ENCODE assay signal across 7 mouse cellular contexts in genomic region chr3:82074201-82074851, GRCm38 (mm10). TPM values are rescaled to one million over a fixed set of nuclear protein-coding genes. Genes with fewer than 3 reads are reported as not detected.
DNase-seq lines count a peak whose midpoint lies in the region; ATAC-seq and TF ChIP-seq lines count a peak whose summit lies in the region.

Gene Gucy1b1 (minus strand): TSS chr3:82074689.

- H3K36me3 ChIP-seq in embryonic facial prominence, embryonic 15.5 days, result no peaks in the 10 kb centered on the region
- no peaks in the 10 kb centered on the region for H3K36me3 ChIP-seq in heart, embryonic 11.5 days (ENCODE audit: control insufficient read depth, insufficient read depth, low read length)
- no peaks in the 10 kb centered on the region for H3K36me3 ChIP-seq in limb, embryonic 11.5 days (ENCODE audit: control insufficient read depth, insufficient read depth, low read length)
- H3K36me3 ChIP-seq in midbrain, embryonic 12.5 days, result no peaks in the 10 kb centered on the region
- H3K36me3 ChIP-seq in small intestine, adult 2 months (ENCODE audit: control insufficient read depth, insufficient read depth, low read length), result no peaks in the 10 kb centered on the region

- H3K27ac ChIP-seq in embryonic facial prominence, embryonic 15.5 days (replicated peaks), result no peak within 1 kb of the TSS
- H3K27ac ChIP-seq in heart, embryonic 11.5 days (ENCODE audit: low read depth, low read length), result peak within 1 kb of the TSS; percentile 79
- H3K27ac ChIP-seq in limb, embryonic 11.5 days (replicated peaks; ENCODE audit: low read depth, low read length), result no peak within 1 kb of the TSS
- no peak within 1 kb of the TSS for H3K27ac ChIP-seq in midbrain, embryonic 12.5 days (replicated peaks)
- H3K27ac ChIP-seq in small intestine, adult 2 months (ENCODE audit: insufficient read depth, low read depth, low read length), result peak within 1 kb of the TSS; percentile 50

- TF ChIP-seq POLR2A in small intestine, adult 2 months (IDR thresholded peaks at IDR 0.05; ENCODE audit: low read depth, low read length), result peak; percentile 49; the same call in 1 of the 2 replicates

- no peaks in the 10 kb centered on the region; the same call in 1 of the 2 replicates for H3K27me3 ChIP-seq in embryonic facial prominence, embryonic 15.5 days
- no peaks in the 10 kb centered on the region for H3K27me3 ChIP-seq in heart, embryonic 11.5 days (ENCODE audit: control insufficient read depth, insufficient read depth, low read length)
- H3K27me3 ChIP-seq in limb, embryonic 11.5 days (ENCODE audit: control insufficient read depth, insufficient read depth, low read length), result peaks cover 11% of the 10 kb centered on the region
- H3K27me3 ChIP-seq in midbrain, embryonic 12.5 days, result no peaks in the 10 kb centered on the region
- H3K27me3 ChIP-seq in small intestine, adult 2 months (ENCODE audit: control insufficient read depth, insufficient read depth, low read length), result peaks cover 7% of the 10 kb centered on the region; the same call in 1 of the 2 replicates

- DNase-seq in brain, embryonic 18.5 days (ENCODE audit: low read depth, low spot score), result peak; percentile 88
- peak; percentile 56 for DNase-seq in kidney, adult 9 months
- DNase-seq in limb, embryonic 11.5 days (ENCODE audit: low spot score), result peak; percentile 71

- peak within 1 kb of the TSS; percentile 35 for H3K9ac ChIP-seq in embryonic facial prominence, embryonic 15.5 days
- H3K9ac ChIP-seq in heart, embryonic 11.5 days (ENCODE audit: low read depth, low read length), result peak within 1 kb of the TSS; percentile 82
- peak within 1 kb of the TSS; percentile 34; the same call in 1 of the 2 replicates for H3K9ac ChIP-seq in limb, embryonic 11.5 days (ENCODE audit: low read length)
- H3K9ac ChIP-seq in midbrain, embryonic 12.5 days (replicated peaks), result peak within 1 kb of the TSS; percentile 65

- 1% methylated on average over 25 of the region's 25 CpGs for whole genome bisulfite sequencing in embryonic facial prominence, embryonic 15.5 days
- 2% methylated on average over 25 of the region's 25 CpGs for WGBS in heart, embryonic 11.5 days (ENCODE audit: insufficient replicate concordance)
- WGBS in limb, embryonic 11.5 days, result 1% methylated on average over 25 of the region's 25 CpGs
- under 1% methylated on average over 25 of the region's 25 CpGs for WGBS in midbrain, embryonic 12.5 days
- 5% methylated on average over 25 of the region's 25 CpGs for WGBS in small intestine, adult 2 months

- TF ChIP-seq CTCF in small intestine, adult 2 months (IDR thresholded peaks at IDR 0.05; ENCODE audit: extremely low read depth, insufficient read length, insufficient replicate concordance, low read depth, low read length), result no peak

- H3K4me3 ChIP-seq in embryonic facial prominence, embryonic 15.5 days (replicated peaks), result peak within 1 kb of the TSS; percentile 53
- peak within 1 kb of the TSS; percentile 69 for H3K4me3 ChIP-seq in heart, embryonic 11.5 days (ENCODE audit: low read depth, low read length)
- H3K4me3 ChIP-seq in limb, embryonic 11.5 days (ENCODE audit: low read depth, low read length), result peak within 1 kb of the TSS; percentile 41
- peak within 1 kb of the TSS; percentile 47 for H3K4me3 ChIP-seq in midbrain, embryonic 12.5 days
- H3K4me3 ChIP-seq in small intestine, adult 2 months (ENCODE audit: low read depth, low read length), result peak within 1 kb of the TSS; percentile 72

- H3K4me2 ChIP-seq in embryonic facial prominence, embryonic 15.5 days (replicated peaks), result peak within 1 kb of the TSS; percentile 95
- peak within 1 kb of the TSS; percentile 91 for H3K4me2 ChIP-seq in heart, embryonic 11.5 days
- H3K4me2 ChIP-seq in limb, embryonic 11.5 days (ENCODE audit: low read depth, severe bottlenecking), result peak within 1 kb of the TSS; percentile 92
- H3K4me2 ChIP-seq in midbrain, embryonic 12.5 days (replicated peaks), result peak within 1 kb of the TSS; percentile 82

- no peaks in the 10 kb centered on the region for H3K9me3 ChIP-seq in embryonic facial prominence, embryonic 15.5 days (replicated peaks)
- H3K9me3 ChIP-seq in heart, embryonic 11.5 days (replicated peaks; ENCODE audit: control insufficient read depth, low read length), result no peaks in the 10 kb centered on the region
- H3K9me3 ChIP-seq in limb, embryonic 11.5 days (ENCODE audit: control insufficient read depth, low read length), result no peaks in the 10 kb centered on the region
- no peaks in the 10 kb centered on the region for H3K9me3 ChIP-seq in midbrain, embryonic 12.5 days

- peaks cover 12% of the 10 kb centered on the region for H3K4me1 ChIP-seq in embryonic facial prominence, embryonic 15.5 days
- peaks cover 10% of the 10 kb centered on the region for H3K4me1 ChIP-seq in heart, embryonic 11.5 days (ENCODE audit: control insufficient read depth, insufficient read depth, low read length)
- peaks cover 3% of the 10 kb centered on the region for H3K4me1 ChIP-seq in limb, embryonic 11.5 days (ENCODE audit: control insufficient read depth, insufficient read depth, low read length)
- 0 out of 2 replicates have a peak, but pooled peaks cover 3% of the 10 kb centered on the region for H3K4me1 ChIP-seq in midbrain, embryonic 12.5 days
- no peaks in the 10 kb centered on the region for H3K4me1 ChIP-seq in small intestine, adult 2 months (ENCODE audit: control insufficient read depth, insufficient read depth, insufficient read length, low read length)

- peak; percentile 95 for ATAC-seq in embryonic facial prominence, embryonic 15.5 days (ENCODE audit: insufficient number of reproducible peaks, low FRiP score, low TSS enrichment, low read depth)
- ATAC-seq in heart, embryonic 11.5 days (replicated peaks; ENCODE audit: insufficient number of reproducible peaks, low FRiP score, low TSS enrichment), result peak; percentile 91
- ATAC-seq in limb, embryonic 11.5 days (ENCODE audit: insufficient number of reproducible peaks, low FRiP score, low TSS enrichment, low read depth), result peak; percentile 95
- peak; percentile 99 for ATAC-seq in midbrain, embryonic 12.5 days (ENCODE audit: low FRiP score, low read depth)

RNA-seq across cellular contexts. Expression of gene Gucy1b1, which starts in this region (rescaled TPM):
- 12.4 and 14.0 TPM in 2 replicates for polyA plus RNA-seq in embryonic facial prominence, embryonic 15.5 days (2015; fragmentation: Nextera tagmentation; extraction: Ambion mirVana)
- polyA plus RNA-seq in heart, embryonic 11.5 days (2014; fragmentation: Nextera tagmentation; extraction: Ambion mirVana), result 44.0 and 60.9 TPM in 2 replicates
- polyA plus RNA-seq in limb, embryonic 11.5 days (2014; fragmentation: Nextera tagmentation; extraction: Ambion mirVana), result 1.9 and 2.0 TPM in 2 replicates
- polyA plus RNA-seq in midbrain, embryonic 12.5 days (2016; fragmentation: Nextera tagmentation; extraction: Ambion mirVana), result 11.0 and 11.1 TPM in 2 replicates
- polyA plus RNA-seq in small intestine, adult 2 months (2012; rRNA removed), result 2.2 and 2.4 TPM in 2 replicates

Comparison
In these comparisons a context has a peak if more than half of its experiments do, and no peak if none do; other contexts are left out.
1. H3K27ac ChIP-seq: peak in heart, embryonic 11.5 days (single experiment) and small intestine, adult 2 months (single experiment); none in embryonic facial prominence, embryonic 15.5 days (single experiment), limb, embryonic 11.5 days (single experiment) and midbrain, embryonic 12.5 days (single experiment).
2. Peak in every context shown above with its lines, with median percentiles within 50 percentile points of each other: DNase-seq, ATAC-seq, H3K4me2 ChIP-seq, H3K4me3 ChIP-seq and H3K9ac ChIP-seq.